In genomic region chr4:70355659-70356350, GRCm38 (mm10) we compare ENCODE assay signal across 9 mouse cellular contexts. TPM values are rescaled to one million over a fixed set of nuclear protein-coding genes. Genes with fewer than 3 reads are reported as not detected.
A peak's percentile ranks its signal among the peaks of the same experiment; 100 is the strongest.
DNase-seq lines count a peak whose midpoint lies in the region; ATAC-seq and TF ChIP-seq lines count a peak whose summit lies in the region.
"Had no signal": no experiment of that assay in that cellular context is flagged by ENCODE, and none has a peak within 500 bp of the region (broad histone marks: within the 10 kb centered on the region; RNA-seq: fewer than 3 reads in every experiment).

No protein-coding gene starts in this region.

- no peaks in the 10 kb centered on the region for H3K27me3 ChIP-seq in ES-Bruce4 (ENCODE audit: control insufficient read depth, insufficient read depth, low read length, poor library complexity, severe bottlenecking)
- no peaks in the 10 kb centered on the region for H3K27me3 ChIP-seq in embryonic facial prominence, embryonic 14.5 days (replicated peaks; ENCODE audit: control insufficient read depth, insufficient read depth, low read length)
- H3K27me3 ChIP-seq in hindbrain, embryonic 11.5 days (ENCODE audit: control insufficient read depth, insufficient read depth, low read length) = no peaks in the 10 kb centered on the region
- no peaks in the 10 kb centered on the region for H3K27me3 ChIP-seq in lung, embryonic 14.5 days (ENCODE audit: insufficient read depth, low read length)
- H3K27me3 ChIP-seq: heart, embryonic 15.5 days had no signal

- peak; percentile 82 for ATAC-seq in embryonic facial prominence, embryonic 14.5 days (ENCODE audit: low read depth)
- ATAC-seq in hindbrain, embryonic 11.5 days (ENCODE audit: low FRiP score) = peak; percentile 74; the same call in 1 of the 2 replicates
- peak; percentile 83 for ATAC-seq in lung, embryonic 14.5 days (ENCODE audit: insufficient read depth)

- H3K27ac ChIP-seq in ES-Bruce4 (ENCODE audit: insufficient read depth, low read length) = no peak overlapping the region
- H3K27ac ChIP-seq in embryonic facial prominence, embryonic 14.5 days (replicated peaks; ENCODE audit: low read depth, low read length) = no peak overlapping the region
- H3K27ac ChIP-seq in hindbrain, embryonic 11.5 days (ENCODE audit: low read depth, low read length) = no peak overlapping the region
- no peak overlapping the region for H3K27ac ChIP-seq in lung, embryonic 14.5 days (ENCODE audit: low read depth)
- H3K27ac ChIP-seq: heart, embryonic 15.5 days had no signal

- TF ChIP-seq CTCF in ES-Bruce4 (IDR thresholded peaks at IDR 0.05; ENCODE audit: low read depth, low read length) = peak; percentile 65
- TF ChIP-seq CTCF in lung, embryonic 14.5 days (IDR thresholded peaks at IDR 0.05; ENCODE audit: low read depth) = peak; percentile 83

- peak; percentile 66 to 75 for DNase-seq in adrenal gland, postnatal 36 days
- DNase-seq in embryonic facial prominence, embryonic 14.5 days (ENCODE audit: low spot score) = peak; percentile 79
- peak; percentile 74 for DNase-seq in hindbrain, embryonic 11.5 days (ENCODE audit: low spot score)
- peak; percentile 60 to 65 for DNase-seq in layer of hippocampus, adult 8-10 months (ENCODE audit: low spot score in 2 of 2)
- DNase-seq in lung, embryonic 14.5 days = peak; percentile 84
- DNase-seq in ovary, postnatal 36 days (ENCODE audit: low spot score) = peak; percentile 32
- peak; percentile 14 to 27 for DNase-seq in urinary bladder, postnatal 36 days (ENCODE audit: low spot score in 2 of 2)

- peaks cover 22% of the 10 kb centered on the region for H3K36me3 ChIP-seq in ES-Bruce4 (ENCODE audit: control insufficient read depth, insufficient read depth, low read length, poor library complexity, severe bottlenecking)
- H3K36me3 ChIP-seq in embryonic facial prominence, embryonic 14.5 days (ENCODE audit: control insufficient read depth, insufficient read depth, low read length) = peaks cover 58% of the 10 kb centered on the region
- H3K36me3 ChIP-seq in hindbrain, embryonic 11.5 days (ENCODE audit: control insufficient read depth, insufficient read depth, low read length) = 0 out of 2 replicates have a peak, but pooled peaks cover 4% of the 10 kb centered on the region
- H3K36me3 ChIP-seq in lung, embryonic 14.5 days (ENCODE audit: insufficient read depth) = peaks cover 67% of the 10 kb centered on the region

- no peak overlapping the region for H3K9ac ChIP-seq in ES-Bruce4 (ENCODE audit: low read depth, poor library complexity, severe bottlenecking)
- H3K9ac ChIP-seq in embryonic facial prominence, embryonic 14.5 days (ENCODE audit: low read depth, low read length) = no peak overlapping the region
- no peak overlapping the region for H3K9ac ChIP-seq in hindbrain, embryonic 11.5 days (ENCODE audit: low read depth, low read length)
- no peak overlapping the region for H3K9ac ChIP-seq in lung, embryonic 14.5 days
- H3K9ac ChIP-seq: heart, embryonic 15.5 days had no signal

- no peaks in the 10 kb centered on the region for H3K9me3 ChIP-seq in ES-Bruce4 (replicated peaks; ENCODE audit: control insufficient read depth, insufficient read depth, low read length, poor library complexity, severe bottlenecking)
- no peaks in the 10 kb centered on the region for H3K9me3 ChIP-seq in embryonic facial prominence, embryonic 14.5 days (ENCODE audit: control insufficient read depth, low read length)
- no peaks in the 10 kb centered on the region for H3K9me3 ChIP-seq in hindbrain, embryonic 11.5 days (ENCODE audit: control insufficient read depth, low read length)
- H3K9me3 ChIP-seq in lung, embryonic 14.5 days (ENCODE audit: low read depth, low read length) = no peaks in the 10 kb centered on the region
- H3K9me3 ChIP-seq: heart, embryonic 15.5 days had no signal

- 70% methylated on average over 9 of the region's 9 CpGs for WGBS in embryonic facial prominence, embryonic 14.5 days
- 78% methylated on average over 9 of the region's 9 CpGs for WGBS in hindbrain, embryonic 11.5 days
- WGBS in lung, embryonic 14.5 days = 59% methylated on average over 9 of the region's 9 CpGs

- H3K4me2 ChIP-seq in embryonic facial prominence, embryonic 14.5 days (ENCODE audit: low read depth, low read length) = no peak overlapping the region
- H3K4me2 ChIP-seq in hindbrain, embryonic 11.5 days (replicated peaks; ENCODE audit: low read depth, low read length) = no peak overlapping the region
- no peak overlapping the region for H3K4me2 ChIP-seq in lung, embryonic 14.5 days
- H3K4me2 ChIP-seq: heart, embryonic 15.5 days had no signal

- no peak overlapping the region for H3K4me3 ChIP-seq in ES-Bruce4 (ENCODE audit: low read depth, low read length)
- no peak overlapping the region for H3K4me3 ChIP-seq in embryonic facial prominence, embryonic 14.5 days (ENCODE audit: low read depth, low read length)
- no peak overlapping the region for H3K4me3 ChIP-seq in hindbrain, embryonic 11.5 days (ENCODE audit: low read depth, low read length)
- no peak overlapping the region for H3K4me3 ChIP-seq in lung, embryonic 14.5 days (ENCODE audit: low read depth, low read length)
- H3K4me3 ChIP-seq: heart, embryonic 15.5 days had no signal

- no peak for TF ChIP-seq EP300 in ES-Bruce4 (IDR thresholded peaks at IDR 0.05; ENCODE audit: insufficient read depth, low read depth, low read length)

- H3K4me1 ChIP-seq in ES-Bruce4 (ENCODE audit: control insufficient read depth, insufficient read depth, low read length) = no peaks in the 10 kb centered on the region
- no peaks in the 10 kb centered on the region for H3K4me1 ChIP-seq in embryonic facial prominence, embryonic 14.5 days (ENCODE audit: control insufficient read depth, insufficient read depth, low read length)
- no peaks in the 10 kb centered on the region for H3K4me1 ChIP-seq in hindbrain, embryonic 11.5 days (replicated peaks; ENCODE audit: control insufficient read depth, insufficient read depth, low read length)
- H3K4me1 ChIP-seq in lung, embryonic 14.5 days (ENCODE audit: insufficient read depth) = no peaks in the 10 kb centered on the region
- H3K4me1 ChIP-seq: heart, embryonic 15.5 days had no signal

- no peak for TF ChIP-seq POLR2A in ES-Bruce4 (IDR thresholded peaks at IDR 0.05; ENCODE audit: insufficient read depth, low read length)

RNA-seq across cellular contexts. Expression of gene Cdk5rap2, which starts 54.4 kb away (rescaled TPM):
- 38.8 and 39.7 TPM in 2 replicates for polyA plus RNA-seq in ES-Bruce4 (2011; ENCODE audit: insufficient read depth, insufficient read length, low read depth, missing spikeins)
- 10 to 100 TPM; 16.1 to 29.9 TPM for total RNA-seq in adrenal gland, postnatal 36 days (2021)
- polyA plus RNA-seq in embryonic facial prominence, embryonic 14.5 days (2014; fragmentation: Nextera tagmentation; extraction: Ambion mirVana) = 15.8 and 18.5 TPM in 2 replicates
- 18.6 and 20.2 TPM in 2 replicates for polyA plus RNA-seq in hindbrain, embryonic 11.5 days (2014; fragmentation: Nextera tagmentation; extraction: Ambion mirVana)
- 10 to 100 TPM; 11.7 to 15.8 (median 12.5) TPM for total RNA-seq in layer of hippocampus, adult 8-10 months (2022)
- polyA plus RNA-seq in lung, embryonic 14.5 days (2014; fragmentation: Nextera tagmentation; extraction: Ambion mirVana) = 24.3 and 25.1 TPM in 2 replicates

Comparison
In these comparisons a context has a peak if more than half of its experiments do, and no peak if none do; other contexts are left out.
1. DNase-seq: peak in every context shown above with its lines; median percentile 84 in lung, embryonic 14.5 days; 79 in embryonic facial prominence, embryonic 14.5 days; 74 in hindbrain, embryonic 11.5 days; 70 in adrenal gland, postnatal 36 days; 62 in layer of hippocampus, adult 8-10 months; 32 in ovary, postnatal 36 days; 20 in urinary bladder, postnatal 36 days.